Mouse (Mus musculus) mouse embryonic stem cell (cell line): ENCODE measurements around the gene Pth2.
"Not testable (repeated sequence)": the region's sequence is repeated elsewhere in the genome, so short reads cannot be mapped to it uniquely, and the experiment has no call there.

Experiments
- in situ Hi-C, 2 experiments: fragments of 300-500 bp; cut with MboI; formaldehyde crosslinking; loops; 1 replicate in 1 of 2; 3 replicates in 1 of 2; pipeline ENCODE4 v1.14.3; 2019 to 2020; ENCODE audit warnings: low sequenced_read_pairs in 2 of 2, low pct_unique_long_range_greater_than_20kb in 1 of 2, mixed read lengths in 1 of 2; ENCODE audit not compliant: unreplicated experiment in 1 of 2

Pth2 gene

GRCm38 (mm10) chr7:45150321-45150720 is 30.5 kb upstream of the Pth2 start:
- in situ Hi-C loops, result no loop called here

DNA sequence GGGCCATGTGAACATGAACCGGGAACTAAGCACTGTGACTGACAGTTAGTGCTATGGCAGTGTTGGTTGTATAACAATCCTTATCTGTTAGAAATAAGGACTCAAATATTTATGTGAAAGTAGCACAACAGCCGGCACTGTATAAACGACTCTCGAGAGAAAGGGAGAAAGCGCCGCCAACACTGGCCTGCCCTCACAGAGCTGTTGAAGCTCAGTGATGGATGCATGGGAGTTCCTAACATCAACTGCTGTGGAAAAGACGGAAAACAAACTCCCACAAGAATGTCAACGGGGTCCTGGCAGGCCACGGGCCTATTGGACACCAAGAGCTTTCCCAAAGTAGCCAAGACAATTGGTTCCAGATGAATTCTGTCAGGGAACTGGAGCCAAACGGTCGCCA is 29.5 kb upstream of the Pth2 start:
- in situ Hi-C loops, result no loop called here

GRCm38 (mm10) chr7:45153052-45153451 is 27.7 kb upstream of the Pth2 start:
- in situ Hi-C loops, result not testable (repeated sequence)

DNA sequence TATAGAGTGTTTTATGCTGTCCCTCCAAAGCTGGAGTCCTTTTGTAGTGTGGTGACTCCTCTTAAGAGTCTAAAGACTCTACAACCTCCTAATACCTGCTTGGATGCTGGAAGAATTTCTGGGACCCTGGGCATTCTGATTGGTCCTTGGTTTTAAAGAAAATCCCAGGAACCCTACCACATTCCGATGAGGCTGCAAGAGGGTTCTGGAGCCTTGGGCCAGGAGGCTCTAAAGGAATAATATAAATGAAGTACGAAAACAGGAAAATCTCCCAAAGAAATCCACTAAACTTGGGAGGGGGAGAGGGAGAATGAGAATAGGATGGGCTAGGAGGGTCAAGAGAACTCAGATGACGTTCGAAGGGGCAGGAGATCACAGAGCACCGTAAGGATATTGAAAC is 27.2 kb upstream of the Pth2 start:
- in situ Hi-C loops, result no loop called here

DNA sequence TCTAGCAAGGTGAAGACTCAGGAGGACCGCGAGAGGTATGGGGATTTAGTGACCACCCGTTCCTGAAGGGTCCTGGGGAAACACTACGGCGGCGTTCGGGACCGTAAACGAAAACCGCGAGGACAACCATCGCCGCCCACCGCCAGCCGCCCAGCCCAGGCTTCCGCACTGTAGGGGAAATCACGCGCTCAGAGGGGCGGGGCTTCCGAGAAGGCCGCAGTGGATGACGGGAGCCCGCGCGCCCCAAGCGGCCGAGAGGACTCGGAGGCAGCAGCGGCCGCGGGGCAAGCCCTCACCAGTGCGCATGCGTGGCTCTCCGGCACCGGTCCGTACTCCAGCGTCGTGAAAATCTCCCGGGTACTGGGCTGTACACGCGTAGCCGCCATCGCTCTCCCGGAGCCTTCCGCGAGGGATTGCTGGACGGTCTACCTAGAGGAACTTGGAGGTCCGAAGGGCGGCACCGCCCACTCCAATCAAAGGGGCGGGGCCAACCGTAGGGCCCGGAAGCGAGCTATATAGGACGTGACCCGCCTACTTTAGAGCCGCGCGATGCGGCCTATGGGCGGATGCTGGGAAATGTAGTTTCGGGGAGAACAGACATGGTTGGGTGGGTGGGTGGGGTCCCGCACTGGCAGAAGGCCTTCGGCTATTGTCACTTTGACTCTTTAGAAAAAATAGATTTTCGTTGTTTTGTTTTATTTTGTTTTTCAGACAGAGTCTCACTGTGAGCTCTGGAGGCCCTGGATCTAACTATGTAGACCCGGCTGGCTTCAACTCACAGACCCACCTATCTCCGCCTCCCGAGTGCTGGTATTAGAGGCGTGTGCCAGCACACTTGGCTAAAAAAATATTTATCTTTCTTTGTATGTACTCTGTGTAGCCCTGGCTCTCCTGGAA is 26.5 kb upstream of the Pth2 start, which contains the start of the genes Pih1d1 and Aldh16a1:
Gene Pih1d1, plus strand, starts transcription at position 208 of the 897 bp plus-strand sequence.
Gene Aldh16a1, minus strand, starts transcription at position 489 of the 897 bp plus-strand sequence.
- in situ Hi-C loops, result no loop called here

GRCm38 (mm10) chr7:45154993-45155514 is 25.7 kb upstream of the Pth2 start:
- in situ Hi-C loops, result no loop called here

DNA sequence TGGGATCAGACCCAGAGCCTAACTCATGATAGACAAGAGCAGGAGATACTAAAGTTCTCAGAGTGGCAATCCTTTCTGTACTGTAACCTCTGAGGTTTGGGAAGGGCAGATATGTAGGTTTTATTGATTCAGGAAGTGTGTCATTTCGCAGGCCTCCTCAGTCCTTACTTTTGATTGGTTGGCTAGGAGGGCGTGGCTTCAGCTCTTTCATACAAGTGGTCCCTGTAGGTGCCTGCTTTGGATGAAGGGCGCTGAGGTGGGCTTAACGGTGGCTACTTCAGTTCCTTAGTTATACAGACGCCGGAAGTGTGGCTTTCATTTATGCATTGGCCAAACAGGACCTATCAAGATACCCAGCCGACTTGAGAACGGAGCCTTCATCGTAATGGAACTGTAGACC is 25.2 kb upstream of the Pth2 start:
- in situ Hi-C loops, result no loop called here

- in situ Hi-C loops, result no loop called here
Observed at GRCm38 (mm10) chr7:45156206-45156605, 24.6 kb upstream of the Pth2 start.

DNA sequence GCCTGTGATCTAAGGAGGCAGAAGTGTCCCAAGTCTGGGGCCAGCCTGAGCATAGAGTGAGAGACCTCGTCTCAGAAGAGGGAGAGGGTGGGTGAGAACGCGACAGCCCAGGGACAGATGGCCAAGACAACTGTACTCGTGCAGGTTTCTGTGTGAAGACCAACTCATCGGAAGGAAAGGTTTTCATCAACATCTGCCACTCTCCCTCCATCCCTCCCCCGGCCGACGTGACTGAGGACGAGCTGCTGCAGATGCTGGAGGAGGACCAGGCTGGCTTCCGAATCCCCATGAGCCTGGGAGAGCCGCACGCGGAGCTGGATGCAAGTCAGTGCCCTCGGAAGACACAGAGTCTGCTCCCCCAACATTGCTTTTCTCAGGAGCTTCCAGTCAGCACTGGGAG is 23.3 kb upstream of the Pth2 start:
- in situ Hi-C loops, result no loop called here

DNA sequence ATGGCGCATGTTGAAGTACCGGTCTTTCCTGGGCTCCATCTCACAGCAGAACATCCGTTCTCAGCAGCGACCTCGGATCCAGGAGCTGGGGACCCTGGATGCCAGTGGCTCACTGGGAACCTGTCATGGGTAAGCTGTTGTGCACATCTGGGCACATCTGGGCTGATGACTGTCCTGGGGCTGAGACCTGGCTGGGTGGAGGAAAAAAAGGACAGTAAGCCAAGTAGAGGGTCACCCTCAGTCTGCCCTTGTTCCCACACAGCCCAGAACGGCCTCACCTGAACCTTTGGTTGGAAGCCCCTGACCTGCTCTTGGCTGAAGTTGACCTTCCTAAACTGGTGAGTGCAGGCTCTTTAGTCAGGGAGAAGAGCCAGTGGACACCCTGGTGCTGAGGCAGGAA is 21.8 kb upstream of the Pth2 start:
- in situ Hi-C loops, result no loop called here

GRCm38 (mm10) chr7:45160316-45160800 is 20.4 kb upstream of the Pth2 start:
- in situ Hi-C loops, result no loop called here

DNA sequence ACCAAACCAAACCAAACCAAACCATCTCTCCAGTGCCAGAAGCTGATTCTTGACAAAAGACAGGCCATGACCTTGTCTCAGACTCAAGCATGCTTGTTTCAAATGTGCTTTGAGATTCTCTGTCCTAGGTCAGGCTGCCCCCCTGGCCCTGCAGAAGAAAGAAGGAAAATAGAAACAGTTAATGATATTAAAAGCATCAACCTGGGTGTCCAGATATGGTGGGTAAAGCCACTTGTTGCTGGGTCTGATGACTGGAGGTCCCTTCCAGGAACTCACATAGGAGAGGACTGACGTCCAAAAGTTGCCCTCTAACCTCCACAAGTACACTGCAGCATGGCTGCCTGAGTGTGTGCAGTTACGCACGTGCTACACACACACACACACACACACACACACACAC is 19.9 kb upstream of the Pth2 start:
- in situ Hi-C loops, result no loop called here

DNA sequence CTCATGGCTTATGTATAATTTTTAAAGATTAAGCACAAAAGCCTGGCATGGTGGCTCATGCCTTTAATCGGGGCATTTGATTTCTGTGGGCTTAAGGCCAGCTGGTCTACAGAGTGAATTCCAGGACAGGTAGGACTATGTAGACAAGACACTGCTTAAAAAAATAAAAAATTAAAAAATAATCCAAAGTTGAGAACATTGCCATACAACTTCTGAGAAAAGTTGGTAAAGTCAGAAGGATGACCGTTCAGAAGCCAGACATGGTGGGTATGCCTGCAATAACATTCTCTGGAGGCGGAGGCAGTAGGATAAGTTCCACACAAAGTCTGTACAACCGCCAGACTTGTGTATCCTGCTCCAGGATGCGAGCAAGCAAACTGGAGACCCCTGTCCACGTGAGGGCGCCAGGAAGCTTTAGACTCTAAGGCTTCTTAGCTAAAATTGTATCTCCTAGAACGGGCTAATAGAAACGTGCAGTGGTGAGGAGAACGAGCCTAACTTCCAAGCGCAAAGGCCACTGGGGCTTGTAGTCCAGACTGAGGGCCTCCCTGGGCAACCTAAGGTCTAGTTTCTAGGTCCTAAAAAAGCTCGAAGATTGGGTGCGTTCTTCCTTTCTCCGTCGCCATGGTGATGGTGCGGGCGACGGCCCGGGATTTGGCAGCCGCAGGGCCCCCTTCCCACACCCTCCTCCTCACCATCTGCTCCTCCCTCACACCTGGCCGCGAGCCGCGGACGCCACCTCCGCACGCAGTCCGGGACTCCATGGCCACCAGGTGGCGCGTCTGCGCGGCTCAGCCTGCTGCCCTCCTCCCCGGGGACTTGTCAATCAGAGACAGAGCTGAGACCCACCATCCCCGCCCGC is 19.0 kb upstream of the Pth2 start:
- in situ Hi-C loops, result no loop called here

- in situ Hi-C loops, result no loop called here
Observed at GRCm38 (mm10) chr7:45162551-45162950, 18.2 kb upstream of the Pth2 start.

- in situ Hi-C loops, result no loop called here
Observed at GRCm38 (mm10) chr7:45162996-45163615, 17.7 kb upstream of the Pth2 start.

- in situ Hi-C loops, result no loop called here
Observed at GRCm38 (mm10) chr7:45163735-45164490, 16.9 kb upstream of the Pth2 start, which contains the start of gene Slc17a7. Gene Slc17a7, plus strand, starts transcription at chr7:45163949.

GRCm38 (mm10) chr7:45164833-45165232 is 16.0 kb upstream of the Pth2 start:
- in situ Hi-C loops, result no loop called here

DNA sequence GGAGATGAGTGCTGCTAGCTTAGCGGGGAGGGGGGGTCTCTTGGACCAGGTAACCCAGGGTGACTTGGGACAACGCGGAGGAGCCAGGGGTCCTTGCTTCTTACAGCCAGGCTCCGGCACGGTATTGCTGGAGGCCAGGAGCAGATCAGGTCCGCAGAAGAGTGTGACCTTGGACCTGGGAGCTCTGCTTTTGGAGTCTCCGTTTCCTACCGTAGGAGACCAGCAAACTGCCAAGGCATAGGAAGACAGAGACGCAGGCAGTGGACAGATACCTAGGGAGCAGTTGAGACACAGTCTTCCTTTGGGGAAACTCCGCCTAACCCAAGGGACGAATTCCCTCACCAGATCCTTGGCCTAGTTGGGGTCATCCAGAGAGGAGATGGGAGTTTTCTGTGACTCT is 15.1 kb upstream of the Pth2 start:
- in situ Hi-C loops, result no loop called here
